Mouse (Mus musculus): Measurements from ENCODE around the gene Spock1.

Gene Spock1

GRCm38 (mm10) chr13:57865029-57865428 lies 43.1 kb downstream of the Spock1 start:
- no peak for DNase-seq (ENCODE audit: low read depth, low spot score)

- DNase-seq (ENCODE audit: low read depth, low spot score) = no peak
Observed at GRCm38 (mm10) chr13:57858491-57858890, 49.6 kb downstream of the Spock1 start.

- DNase-seq (ENCODE audit: low read depth, low spot score) = no peak
Observed at GRCm38 (mm10) chr13:57857016-57857415, 51.1 kb downstream of the Spock1 start.

GRCm38 (mm10) chr13:57856311-57856853 lies 51.8 kb downstream of the Spock1 start:
- DNase-seq (ENCODE audit: low read depth, low spot score) = no peak

DNA sequence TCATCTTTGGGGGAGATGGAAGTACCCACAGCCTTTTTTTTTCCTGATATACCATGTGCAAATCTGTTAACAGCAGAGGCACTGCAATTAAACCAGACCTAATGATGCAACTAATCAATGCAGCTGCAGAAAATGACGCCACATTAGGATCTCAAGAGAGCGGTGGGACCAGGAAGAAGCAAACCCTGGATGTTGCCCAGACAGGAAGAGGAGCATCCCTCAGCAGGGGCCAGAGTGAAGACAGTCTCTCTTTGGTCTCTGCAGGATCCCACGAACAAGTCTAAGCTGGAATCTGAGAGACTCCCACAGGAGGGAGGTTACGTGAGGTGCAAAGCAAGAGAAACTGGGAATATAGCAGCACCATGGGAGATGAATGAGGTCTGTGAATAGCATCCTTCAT lies 52.4 kb downstream of the Spock1 start:
- DNase-seq (ENCODE audit: low read depth, low spot score) = no peak

- DNase-seq (ENCODE audit: low read depth, low spot score) = no peak
Observed at GRCm38 (mm10) chr13:57854416-57854815, 53.7 kb downstream of the Spock1 start.

DNA sequence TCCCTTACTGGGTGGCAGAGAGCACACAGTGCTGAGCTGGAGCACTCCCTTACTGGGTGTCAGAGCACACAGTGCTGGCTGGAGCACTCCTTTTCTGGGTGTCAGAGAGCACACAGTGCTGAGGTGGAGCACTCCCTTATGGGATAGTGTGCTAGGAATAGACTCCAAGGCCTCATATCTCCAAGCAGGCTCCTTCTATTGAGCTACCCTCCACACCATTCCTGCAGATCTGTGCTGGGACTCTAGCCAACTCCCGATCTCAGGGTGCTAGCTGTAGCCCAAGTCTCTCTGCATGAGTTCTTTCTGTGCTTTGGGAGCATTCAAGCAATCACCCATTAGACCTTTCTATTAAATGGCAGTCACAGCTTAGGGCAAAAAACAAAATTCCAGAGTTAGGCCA lies 54.5 kb downstream of the Spock1 start:
- DNase-seq (ENCODE audit: low read depth, low spot score) = no peak

DNA sequence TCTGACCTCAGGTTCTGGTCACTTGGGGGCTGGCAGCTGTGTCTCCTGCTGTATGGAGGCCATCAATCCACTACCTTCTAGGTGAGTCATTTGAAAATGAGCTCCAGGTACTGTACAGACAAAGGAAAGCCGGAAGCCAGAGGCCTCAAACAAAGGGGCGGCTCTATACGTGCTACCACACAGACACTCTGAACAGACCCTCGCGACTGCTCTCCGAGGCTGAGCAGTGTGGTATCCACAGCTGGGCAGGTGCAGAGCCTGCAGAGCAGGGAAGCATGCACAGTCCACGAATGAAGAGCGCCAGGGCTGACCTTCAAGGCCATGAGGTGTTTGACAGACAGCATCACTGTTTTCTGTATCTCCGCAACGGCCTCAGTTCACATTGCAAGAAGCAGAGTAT lies 55.0 kb downstream of the Spock1 start:
- no peak for DNase-seq (ENCODE audit: low read depth, low spot score)

DNA sequence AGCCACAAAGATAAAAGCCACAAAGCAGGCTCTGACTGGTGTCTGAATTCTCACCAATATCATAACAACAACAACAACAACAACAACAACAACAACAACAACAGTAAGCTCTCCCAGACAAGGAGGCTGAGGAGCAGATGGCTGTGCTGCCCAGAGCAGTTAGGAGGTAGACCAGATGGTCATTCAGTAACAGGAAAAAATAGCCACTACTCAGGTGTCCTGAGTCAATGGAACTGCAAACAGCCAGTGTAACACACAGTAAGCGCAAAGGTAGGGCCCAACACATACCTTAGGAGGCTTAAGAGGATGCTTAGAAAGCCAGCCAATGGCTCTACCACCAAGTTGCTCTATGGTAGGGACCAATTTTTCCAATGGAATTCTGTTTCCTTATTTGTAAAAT lies 59.2 kb downstream of the Spock1 start:
- no peak for DNase-seq (ENCODE audit: low read depth, low spot score)

DNA sequence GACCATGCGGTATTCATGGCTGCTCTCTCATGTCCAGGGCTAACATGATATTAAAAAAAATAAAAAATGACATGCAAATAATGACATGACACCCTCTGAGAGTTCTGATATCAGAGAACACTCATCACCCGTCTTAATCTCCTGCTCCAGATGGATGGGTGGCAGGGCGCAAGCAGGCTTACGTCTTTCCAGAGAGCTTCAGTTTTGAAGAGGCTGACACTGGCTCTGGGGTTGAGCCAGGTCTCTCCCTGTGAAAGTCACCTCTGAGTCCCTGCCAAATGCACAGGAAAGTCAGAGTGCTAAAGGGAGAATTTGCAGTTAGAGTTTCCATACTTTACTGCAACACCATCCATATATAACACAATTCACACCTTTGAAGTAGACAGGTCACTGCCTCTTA lies 61.0 kb downstream of the Spock1 start:
- DNase-seq (ENCODE audit: low read depth, low spot score) = no peak

DNA sequence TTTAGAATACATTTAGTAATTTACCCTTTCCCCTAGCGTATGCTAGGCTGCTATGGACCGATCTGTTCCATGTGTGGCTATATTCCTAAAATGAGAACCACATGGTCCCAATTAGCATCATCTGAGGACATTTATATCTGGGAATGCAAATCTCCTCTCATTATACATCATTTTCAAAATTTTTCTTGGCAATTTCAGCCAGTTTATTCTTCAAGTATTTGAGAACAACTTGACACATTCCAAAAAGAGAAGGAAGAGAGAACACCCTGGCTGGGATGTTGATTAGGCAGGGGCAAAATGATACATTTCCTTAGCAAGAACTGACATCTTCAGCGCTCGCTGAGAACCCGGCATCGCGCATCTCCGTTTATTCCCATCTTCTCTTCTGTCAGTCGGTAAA lies 61.7 kb downstream of the Spock1 start:
- DNase-seq (ENCODE audit: low read depth, low spot score) = no peak

DNA sequence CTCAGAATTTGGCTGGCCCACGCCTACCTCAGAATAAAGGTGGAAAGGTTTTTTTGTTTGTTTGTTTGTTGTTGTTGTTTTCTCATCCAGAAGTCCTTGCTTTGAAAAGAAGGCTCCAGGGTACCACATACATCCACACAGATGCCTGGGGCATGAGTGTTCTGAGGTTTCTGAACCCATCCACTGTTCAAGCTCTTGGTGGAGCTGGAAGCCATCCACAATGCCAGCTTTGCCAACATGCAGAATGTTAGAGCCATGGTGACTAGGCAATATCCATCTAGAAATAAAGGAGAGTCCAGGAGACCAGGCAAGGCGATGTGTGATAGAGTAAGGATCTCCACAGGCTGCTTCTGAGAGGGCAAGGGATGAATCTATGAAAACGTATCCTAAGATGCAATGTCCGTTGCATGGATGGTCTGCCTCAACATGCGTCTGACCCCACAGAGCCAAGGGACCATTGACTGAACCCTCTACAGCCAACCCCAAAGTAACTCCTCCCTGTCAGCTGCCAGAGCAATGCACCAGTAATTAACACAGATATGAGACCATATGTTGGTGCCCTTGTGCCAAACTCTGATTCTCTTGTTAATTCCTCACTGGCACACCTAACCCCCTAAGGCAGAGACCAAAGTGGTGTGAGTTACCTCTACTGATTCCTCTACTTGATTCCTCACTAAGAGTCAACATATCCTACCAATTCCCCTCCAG lies 66.8 kb downstream of the Spock1 start:
- DNase-seq (ENCODE audit: low read depth, low spot score) = no peak

GRCm38 (mm10) chr13:57837691-57838437 lies 70.3 kb downstream of the Spock1 start:
- DNase-seq (ENCODE audit: low read depth, low spot score) = no peak

DNA sequence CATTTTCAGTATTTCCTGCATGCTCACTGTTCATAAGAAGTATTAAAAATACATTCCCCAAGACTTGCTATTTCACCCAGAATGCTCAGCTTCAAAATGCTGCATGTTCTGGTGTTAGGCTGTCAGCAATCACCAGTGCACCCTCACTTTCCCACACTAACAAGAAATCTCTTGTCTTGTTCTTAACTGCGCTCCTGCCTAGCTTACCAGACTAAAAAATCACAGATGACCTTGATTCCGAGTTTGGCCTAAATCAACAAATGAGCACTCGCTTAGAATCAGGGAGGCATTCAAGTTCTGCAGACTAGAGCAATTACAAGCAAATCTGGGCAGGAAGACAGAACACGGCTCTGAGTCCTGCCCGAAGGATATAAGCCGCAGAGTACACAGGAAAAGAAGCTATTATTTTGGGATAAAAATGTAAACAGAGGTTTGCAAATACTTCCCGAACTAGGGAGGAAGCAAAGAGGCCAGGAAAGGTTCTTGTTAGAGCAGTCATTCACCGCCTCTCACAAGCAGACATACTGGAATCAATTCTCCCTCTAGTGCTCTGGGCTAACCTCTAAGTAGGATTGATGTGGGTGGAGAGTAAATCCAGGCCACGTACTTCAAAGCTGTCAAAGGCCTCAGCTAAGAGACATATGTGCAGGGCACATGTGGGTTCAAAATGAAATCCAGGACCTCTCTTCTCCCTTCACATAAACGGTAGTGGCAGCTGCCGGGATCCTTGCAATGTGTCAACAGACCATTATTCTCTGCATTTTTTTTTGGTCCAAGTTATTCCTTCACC lies 76.6 kb downstream of the Spock1 start:
- DNase-seq (ENCODE audit: low read depth, low spot score) = no peak

GRCm38 (mm10) chr13:57830896-57831295 lies 77.2 kb downstream of the Spock1 start:
- DNase-seq (ENCODE audit: low read depth, low spot score) = no peak

DNA sequence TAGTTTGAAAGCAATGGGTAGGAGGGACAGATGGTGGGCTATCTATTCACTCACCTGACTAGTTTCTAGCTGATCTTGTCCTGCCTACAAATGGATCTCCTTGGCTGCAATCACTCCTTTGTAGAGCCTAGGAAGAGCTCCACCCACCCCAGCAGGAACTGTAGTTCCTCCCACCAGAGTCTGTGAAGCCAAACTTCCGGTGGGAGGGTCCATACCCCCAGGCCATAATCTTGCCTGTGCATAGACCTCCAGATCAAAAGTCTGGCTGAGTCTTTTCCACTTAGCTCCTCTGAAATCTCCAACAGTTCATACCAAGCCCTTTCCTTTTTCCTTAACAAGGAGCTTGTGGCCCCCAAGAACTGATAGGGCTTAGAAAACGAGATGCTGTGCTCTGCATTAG lies 78.0 kb downstream of the Spock1 start:
- DNase-seq (ENCODE audit: low read depth, low spot score) = no peak

- no peak for DNase-seq (ENCODE audit: low read depth, low spot score)
Observed at GRCm38 (mm10) chr13:57816276-57816675, 91.9 kb downstream of the Spock1 start.

GRCm38 (mm10) chr13:57812643-57813042 lies 95.5 kb downstream of the Spock1 start:
- DNase-seq (ENCODE audit: low read depth, low spot score) = no peak

GRCm38 (mm10) chr13:57811253-57811652 lies 96.9 kb downstream of the Spock1 start:
- DNase-seq (ENCODE audit: low read depth, low spot score) = no peak

DNA sequence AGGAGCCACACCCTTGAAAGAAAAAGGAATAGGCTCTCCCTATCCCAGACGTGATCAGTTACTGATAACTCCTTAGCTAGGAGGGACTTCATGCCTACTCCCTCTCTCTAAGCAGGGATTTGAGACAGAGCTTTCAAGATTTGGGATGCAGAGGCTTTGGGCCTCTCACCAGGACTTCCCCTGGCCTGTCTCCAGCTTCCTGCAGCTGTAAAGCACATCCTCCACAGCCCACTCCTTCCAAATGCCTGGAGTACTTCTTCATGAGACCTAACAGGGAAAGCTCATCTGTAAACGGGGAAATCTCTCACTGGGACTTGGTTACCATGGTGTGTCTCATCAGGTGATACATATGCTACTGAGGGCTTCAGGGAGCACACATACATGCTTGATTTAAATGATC lies 97.3 kb downstream of the Spock1 start:
- DNase-seq (ENCODE audit: low read depth, low spot score) = no peak

GRCm38 (mm10) chr13:57810083-57810482 lies 98.0 kb downstream of the Spock1 start:
- no peak for DNase-seq (ENCODE audit: low read depth, low spot score)

DNA sequence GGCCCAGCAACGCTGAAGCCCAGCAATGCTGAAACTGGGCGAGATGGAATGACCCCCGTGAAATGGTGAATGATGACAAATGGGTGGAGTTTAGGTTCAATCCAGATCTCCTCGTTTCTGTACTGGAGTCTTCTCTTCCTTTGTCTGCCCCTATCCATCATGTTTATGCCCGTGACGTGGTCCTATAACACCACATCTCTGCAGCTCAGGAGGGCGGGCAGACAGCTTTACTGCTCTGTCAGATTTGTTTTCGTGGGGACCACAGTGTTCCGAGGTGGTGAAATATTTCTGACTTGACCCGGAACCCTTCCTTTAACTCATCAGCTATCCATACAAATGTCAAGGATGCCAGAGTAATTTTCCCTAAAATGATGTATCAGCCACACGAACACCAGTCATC lies 98.5 kb downstream of the Spock1 start:
- no peak for DNase-seq (ENCODE audit: low read depth, low spot score)

Measured in CD4-positive helper T cell, adult 2 months (primary cell).